Mouse (Mus musculus) left cerebral cortex, postnatal 36 days (tissue): ENCODE results near the gene Podn. TPM values are rescaled to one million over a fixed set of nuclear protein-coding genes. Genes with fewer than 3 reads are reported as not detected.

Experiments
- DNase-seq, 2 experiments: peaks; one replicate each; pipeline ENCODE4 v3.0.0; 2021 to 2022; ENCODE audit warnings: low spot score in 2 of 2, mixed read lengths in 1 of 2
- intact Hi-C: fragments of 180-260 bp; cut with DNase I; formaldehyde crosslinking; loops from one replicate; pipeline ENCODE4 v1.15.1; 2025
- microRNA-seq: library from miRNA; unstranded; fragments of <30 nt; microRNA quantifications from one replicate; pipeline ENCODE4 v1.2.0, GENCODE M21; 2022
- total RNA-seq, 2 experiments: library from RNA; stranded (reverse); gene quantifications; 2 replicates each; pipeline ENCODE4 v1.2.3; 2021

Podn gene
- total RNA-seq, 2 experiments from 2014 or later: 6.2 to 11.3 TPM

DNA sequence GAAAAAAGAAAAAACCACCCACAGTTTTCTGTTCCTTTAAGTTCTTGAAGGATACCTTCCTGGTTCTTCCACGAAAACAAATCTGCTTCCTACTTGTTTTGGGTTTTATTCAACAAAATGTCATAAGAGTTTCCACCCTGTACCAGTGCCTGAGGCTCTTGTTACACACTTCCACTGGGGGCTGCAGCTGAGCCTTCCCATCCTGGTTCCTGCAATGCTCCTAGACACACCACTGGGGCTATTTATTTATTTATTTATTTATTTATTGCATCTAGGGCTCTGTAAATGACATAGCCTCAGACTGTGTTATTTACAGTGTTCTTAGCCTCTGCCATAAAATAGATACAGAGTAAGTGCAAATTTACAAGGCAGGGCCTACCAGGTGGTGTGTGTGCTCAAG is 112.5 kb downstream of the Podn start:
- DNase-seq: no peak
- intact Hi-C loops: loop anchor here (5.0 kb wide), 1 partner anchor 74 kb away; no protein-coding TSS in a partner anchor

DNA sequence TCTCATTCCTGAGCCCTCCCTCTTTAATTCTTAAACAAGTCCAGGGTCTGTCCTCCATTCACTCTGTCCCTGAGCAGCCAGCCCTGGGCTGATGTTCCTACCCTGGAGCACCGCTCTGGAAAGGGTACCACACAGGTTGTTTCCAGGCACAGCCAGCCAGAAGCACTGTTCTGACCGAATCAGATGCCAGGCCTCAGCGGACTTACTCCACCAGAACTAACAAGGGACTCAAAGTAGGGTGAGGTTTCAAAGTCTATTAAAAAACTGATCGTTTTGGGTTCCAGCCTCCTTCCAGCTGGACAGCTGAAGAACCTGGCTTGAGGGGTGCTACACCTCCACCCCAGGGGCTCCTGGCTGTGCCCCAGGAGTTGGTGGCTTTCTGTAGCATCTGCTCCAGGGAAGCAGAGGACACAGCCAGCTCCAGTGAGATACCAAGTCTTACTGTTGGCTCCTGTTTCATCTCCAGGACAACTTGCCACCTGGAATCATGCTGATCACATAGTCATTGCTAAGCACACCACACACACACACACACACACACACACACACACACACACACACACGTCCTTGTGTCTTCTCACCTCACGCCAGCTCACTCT is 116.1 kb downstream of the Podn start:
- intact Hi-C loops: loop anchor here (5.0 kb wide), 1 partner anchor 77 kb away; no protein-coding TSS in a partner anchor
- no peak for DNase-seq

DNA sequence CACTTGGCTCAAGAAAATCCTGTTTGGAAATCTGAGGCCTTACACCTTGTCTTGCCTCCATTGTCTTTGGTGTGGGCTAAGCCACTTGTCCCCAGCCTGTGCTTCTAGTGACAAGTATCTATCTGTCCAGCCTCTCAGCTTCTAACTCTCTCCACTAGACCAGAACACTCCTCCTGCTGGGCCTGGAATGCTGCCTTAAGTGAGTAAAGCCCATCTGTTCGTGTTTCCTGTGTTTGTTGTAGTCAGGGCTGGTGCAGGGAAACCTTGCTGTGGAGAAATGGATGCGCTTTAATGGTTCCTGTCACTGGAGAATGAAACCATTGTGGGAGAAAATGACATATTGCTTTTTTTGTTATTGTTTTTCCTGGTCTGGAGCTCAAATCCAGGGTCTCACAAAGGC is 116.7 kb downstream of the Podn start:
- intact Hi-C loops: no loop called here
- peak; percentile 41 to 48 for DNase-seq

DNA sequence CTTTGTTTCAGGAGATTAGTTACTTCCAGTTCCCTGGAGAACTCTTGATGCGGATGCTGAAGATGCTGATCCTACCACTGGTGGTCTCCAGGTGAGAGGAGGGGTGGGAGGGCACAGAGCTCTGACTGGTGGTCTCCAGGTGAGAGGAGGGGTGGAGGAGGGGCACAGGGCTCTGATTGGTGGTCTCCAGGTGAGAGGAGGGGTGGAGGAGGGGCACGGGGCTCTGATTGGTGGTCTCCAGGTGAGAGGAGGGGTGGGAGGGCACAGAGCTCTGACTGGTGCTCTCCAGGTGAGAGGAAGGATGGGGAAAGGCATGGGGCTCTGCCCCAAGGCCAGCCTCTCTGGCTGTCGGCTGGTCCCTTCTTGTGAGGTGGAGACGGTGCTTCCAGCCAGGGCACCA is 118.7 kb downstream of the Podn start:
- no peak for DNase-seq
- intact Hi-C loops: no loop called here

DNA sequence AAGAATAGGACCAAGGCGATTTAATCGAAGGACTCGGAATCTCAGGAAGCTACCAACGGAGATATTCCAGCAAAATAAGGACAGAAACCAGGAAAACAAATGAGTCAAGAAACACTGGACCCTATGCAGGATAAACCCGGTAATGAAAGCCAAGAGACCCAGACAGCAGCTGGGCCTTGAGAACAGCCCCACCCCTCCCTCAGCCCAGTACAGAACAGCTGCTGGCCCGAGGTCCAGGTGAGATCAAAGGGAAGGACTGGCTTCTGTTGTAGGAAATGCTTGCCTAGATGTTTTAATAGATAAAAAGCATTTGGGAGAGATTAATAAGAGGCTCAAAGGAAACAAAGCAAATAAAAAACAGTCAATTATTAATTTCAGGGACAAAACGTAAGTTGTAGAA is 121.2 kb downstream of the Podn start:
- DNase-seq: no peak
- intact Hi-C loops: no loop called here

DNA sequence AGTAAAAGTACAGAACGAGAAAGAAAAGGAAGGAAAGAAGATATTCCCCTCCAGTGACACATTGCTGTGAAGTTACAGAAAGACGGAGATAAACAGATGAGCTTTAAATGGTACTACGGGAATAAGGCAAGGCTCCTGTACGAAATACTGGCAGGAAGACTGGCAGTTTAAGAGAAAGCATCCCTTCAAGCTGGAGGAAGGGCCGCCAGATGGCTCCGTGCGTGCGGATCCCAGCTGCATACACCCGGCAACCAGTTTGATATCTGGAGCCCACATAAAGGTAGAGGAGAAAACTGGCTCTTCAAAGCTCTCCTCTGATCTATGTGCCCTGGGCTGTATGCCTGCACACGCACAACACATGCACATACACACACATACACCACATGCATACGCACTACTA is 121.7 kb downstream of the Podn start:
- DNase-seq: no peak
- intact Hi-C loops: no loop called here

DNA sequence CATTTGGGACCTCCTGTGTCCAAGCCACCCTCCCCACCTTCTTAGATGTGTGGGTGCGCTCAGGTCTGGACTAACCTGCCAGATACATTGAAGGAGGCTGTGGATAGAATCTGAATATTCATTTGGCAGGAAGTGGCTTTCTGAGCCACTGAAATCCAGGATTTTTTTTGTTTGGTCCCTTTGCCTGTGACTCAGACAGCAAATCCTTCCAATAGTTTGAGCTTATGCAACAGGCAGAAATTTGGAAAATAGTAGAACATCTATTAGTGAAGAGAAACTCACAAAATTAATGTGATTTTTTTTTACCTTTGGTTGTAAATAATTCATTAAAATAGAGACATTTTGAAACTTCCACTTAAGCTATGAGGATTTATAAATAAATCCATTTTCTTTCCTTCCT is 125.1 kb downstream of the Podn start:
- no peak for DNase-seq
- intact Hi-C loops: no loop called here

DNA sequence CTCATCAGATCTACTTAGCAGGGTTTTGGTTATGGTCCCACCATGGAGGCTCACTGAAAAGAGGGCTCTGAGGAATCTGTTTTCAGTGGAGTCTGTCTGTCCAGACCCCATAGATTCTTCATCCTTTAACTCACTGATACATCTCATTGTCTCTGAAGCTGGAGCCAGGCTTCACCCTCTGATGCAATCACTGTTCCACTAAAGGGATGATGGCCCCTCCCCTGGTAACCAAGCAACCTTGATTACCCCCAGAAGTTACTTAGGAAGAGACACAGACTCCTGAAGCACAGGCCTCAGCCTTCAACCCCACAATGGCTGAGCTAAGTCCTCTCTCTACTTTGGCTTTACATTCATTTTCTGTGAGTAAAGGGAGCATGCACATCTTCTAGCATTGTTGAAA is 126.5 kb downstream of the Podn start:
- intact Hi-C loops: no loop called here
- DNase-seq: no peak

DNA sequence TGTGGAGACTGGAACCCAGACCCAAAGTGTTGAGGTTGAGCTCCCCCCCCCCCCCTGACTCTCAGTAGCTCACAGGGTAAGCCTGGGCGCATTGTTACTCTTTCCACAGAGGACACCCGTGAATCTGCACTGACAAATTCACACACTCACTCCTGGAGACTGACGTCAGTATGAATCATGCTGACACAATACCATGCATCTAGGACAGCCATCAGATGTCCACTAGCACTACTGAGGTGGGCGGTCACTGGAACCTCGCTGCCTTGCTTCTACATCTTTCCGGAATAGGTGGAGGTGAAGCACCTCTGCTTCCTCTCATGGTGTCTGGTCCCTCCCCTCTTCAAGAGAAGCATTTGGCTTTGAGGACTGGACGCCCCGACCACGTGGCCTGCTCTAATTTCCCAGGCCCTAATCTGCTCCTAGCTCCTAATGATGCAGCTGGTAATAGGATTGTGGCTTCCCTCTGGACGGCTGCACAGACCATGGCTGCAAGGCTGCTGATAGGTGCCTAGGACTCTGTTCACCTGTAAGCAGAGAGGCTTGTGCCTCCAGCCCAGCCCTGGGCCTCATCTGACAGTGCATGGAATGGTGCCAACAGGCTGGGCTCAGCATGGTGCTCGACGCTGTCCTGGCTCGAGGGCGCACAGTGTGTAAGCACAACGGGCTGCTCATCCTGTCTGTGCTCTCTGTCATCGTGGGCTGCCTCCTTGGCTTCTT is 128.1 kb downstream of the Podn start, which contains the start of gene Slc1a7:
TSS of gene Slc1a7 (plus strand) at position 367 of the 717 bp plus-strand sequence.
- no peak for DNase-seq
- intact Hi-C loops: no loop called here

DNA sequence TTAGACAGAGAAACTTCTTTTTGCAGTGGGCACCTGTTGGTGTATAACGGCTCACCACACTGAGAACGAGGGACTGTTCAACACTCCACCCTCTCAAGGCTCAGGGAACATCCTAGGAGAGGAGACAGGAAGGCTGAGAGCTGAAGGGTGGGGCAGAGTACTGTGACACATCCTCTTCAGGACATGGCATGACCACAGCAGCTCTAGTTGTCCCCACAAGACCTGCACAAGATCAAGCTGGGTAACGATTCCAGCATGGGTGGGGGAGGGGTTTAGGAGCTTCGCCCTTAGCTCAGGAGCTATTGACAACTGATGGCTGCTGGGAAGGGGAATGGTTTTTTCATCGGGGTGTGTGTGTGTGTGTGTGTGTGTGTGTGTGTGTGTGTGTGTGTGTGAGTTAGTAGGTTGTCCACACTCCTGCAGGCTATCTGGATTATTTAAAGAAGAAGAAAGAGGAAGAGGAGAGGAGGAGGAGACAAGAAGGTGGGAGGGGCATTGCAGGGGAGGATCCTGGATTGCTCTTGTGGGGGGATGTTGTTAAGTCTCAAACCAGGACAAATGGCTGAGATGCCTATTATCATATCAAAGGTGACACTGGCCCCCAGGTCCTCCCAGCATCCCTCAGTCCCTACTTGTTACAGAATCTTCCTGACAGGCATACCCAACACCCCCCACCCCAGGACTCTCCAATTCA is 129.7 kb downstream of the Podn start:
- no peak for DNase-seq
- intact Hi-C loops: no loop called here

Small RNA genes within 50 kb of the gene (microRNA-seq; reads per million reads assigned to microRNA genes)
- gene Mir6397: not detected

Other genes with a start within 250 kb of the Podn start
- 10 to 100 TPM; 35.2 to 43.4 TPM for gene Magoh, start 216.7 kb downstream of the Podn start, total RNA-seq
- 10 to 100 TPM; 57.2 to 58.9 TPM for gene 0610037L13Rik, start 206.6 kb downstream of the Podn start, total RNA-seq
- 1 to 10 TPM; 6.5 to 6.7 TPM for gene Cpt2, start 172.8 kb downstream of the Podn start, total RNA-seq
- gene Slc1a7, start 128.1 kb downstream of the Podn start, total RNA-seq: under 1 TPM; 0.72 to 0.79 TPM
- 100 to 1,000 TPM in 1 of 2 experiments, 10 to 100 TPM in 1; 84.0 to 115 TPM for gene Scp2, start 48.6 kb upstream of the Podn start, total RNA-seq
- 10 to 100 TPM; 10.9 to 13.3 TPM for gene Echdc2, start 69.0 kb upstream of the Podn start, total RNA-seq
- not detected for gene Zyg11a, start 121.6 kb upstream of the Podn start, total RNA-seq
- 100 to 1,000 TPM; 101 to 103 TPM for gene Zyg11b, start 204.7 kb upstream of the Podn start, total RNA-seq
- gene Coa7, start 231.7 kb upstream of the Podn start, total RNA-seq: 10 to 100 TPM; 25.7 to 28.9 TPM